Mouse (Mus musculus) stomach, embryonic 15.5 days (tissue): Measurements from ENCODE around the gene Jmjd8. TPM values are rescaled to one million over a fixed set of nuclear protein-coding genes. Genes with fewer than 3 reads are reported as not detected.

Source experiments
- ATAC-seq: fragments of 200-750 bp; cut with Nextera tagmentation; 2 replicates; pipeline ENCODE4 v1.8.0; 2017; ENCODE audit warnings: low read depth, moderate number of reproducible peaks, moderate TSS enrichment; ENCODE audit not compliant: insufficient read depth, low FRiP score
- H3K27ac ChIP-seq: fragments of 300-500 bp; sonication (generic); 2 replicates; pipeline ENCODE4 v1.5.1; 2015; ENCODE audit warnings: mild to moderate bottlenecking, inconsistent platforms
- H3K27me3 ChIP-seq: fragments of 300-500 bp; sonication (generic); replicated peaks from 2 replicates; pipeline ENCODE4 v1.6.1; 2015; ENCODE audit warnings: inconsistent platforms
- H3K36me3 ChIP-seq: fragments of 300-500 bp; sonication (generic); 2 replicates; pipeline ENCODE4 v1.6.1; 2015; ENCODE audit warnings: inconsistent platforms
- H3K4me1 ChIP-seq: fragments of 300-500 bp; sonication (generic); 2 replicates; pipeline ENCODE4 v1.6.1; 2015; ENCODE audit warnings: inconsistent platforms
- H3K4me2 ChIP-seq: fragments of 300-500 bp; sonication (generic); 2 replicates; pipeline ENCODE4 v1.6.1; 2015; ENCODE audit warnings: mild to moderate bottlenecking, inconsistent platforms
- H3K4me3 ChIP-seq: fragments of 300-500 bp; sonication (generic); replicated peaks from 2 replicates; pipeline ENCODE4 v1.5.1; 2015; ENCODE audit warnings: inconsistent platforms
- H3K9ac ChIP-seq: fragments of 300-500 bp; sonication (generic); 2 replicates; pipeline ENCODE4 v1.6.1; 2015; ENCODE audit warnings: inconsistent platforms
- H3K9me3 ChIP-seq: fragments of 300-500 bp; sonication (generic); 2 replicates; pipeline ENCODE4 v1.6.1; 2016; ENCODE audit warnings: inconsistent platforms
- whole genome bisulfite sequencing: fragments of 180-500 bp; shearing (Covaris S2); methylation state at CpG from one replicate; pipeline ENCODE4 v1.1.7; 2015; 5-methylcytosine and 5-hydroxymethylcytosine counted together
- polyA plus RNA-seq: library from polyadenylated mRNA; unstranded; fragments of >200 nt; fragmentation: Nextera tagmentation; extraction: Ambion mirVana; gene quantifications from 2 replicates; pipeline ENCODE4 v1.2.1, GENCODE M21; 2015

Jmjd8 gene
- polyA plus RNA-seq = 50.5 and 54.6 TPM in 2 replicates

GRCm38 (mm10) chr17:25828712-25829557 lies at the start of gene Jmjd8:
Jmjd8 (plus strand) TSS chr17:25828867.
- Histone ChIP-seq H3K9me3 (no peaks in the 10 kb centered on the region), H3K4me1 (peaks cover 61% of the 10 kb centered on the region), H3K27me3 (no peaks in the 10 kb centered on the region), H3K36me3 (peaks cover 19% of the 10 kb centered on the region), H3K27ac (peak within 1 kb of the TSS; percentile 91), H3K4me2 (peak within 1 kb of the TSS; percentile 75), H3K4me3 (peak within 1 kb of the TSS; percentile 61), H3K9ac (peak within 1 kb of the TSS; percentile 60; the same call in 1 of the 2 replicates)
- ATAC-seq = peak; percentile 28
- WGBS = under 1% methylated on average over 32 of the region's 32 CpGs

- H3K27me3 ChIP-seq = no peaks in the 10 kb centered on the region
- no peaks in the 10 kb centered on the region for H3K9me3 ChIP-seq
- ATAC-seq = no peak
- no peak overlapping the region for H3K27ac ChIP-seq
- H3K4me3 ChIP-seq = no peak overlapping the region
- WGBS = 75% methylated on average over 6 of the region's 6 CpGs
- peaks cover 25% of the 10 kb centered on the region for H3K4me1 ChIP-seq
- H3K4me2 ChIP-seq = no peak overlapping the region
- peaks cover 26% of the 10 kb centered on the region for H3K36me3 ChIP-seq
- no peak overlapping the region for H3K9ac ChIP-seq
Observed at GRCm38 (mm10) chr17:25781339-25781738, 47.3 kb upstream of the Jmjd8 start.

- Histone ChIP-seq H3K9me3 (no peaks in the 10 kb centered on the region), H3K36me3 (peaks cover 26% of the 10 kb centered on the region), H3K4me3 (no peak overlapping the region), H3K27me3 (no peaks in the 10 kb centered on the region), H3K9ac (no peak overlapping the region), H3K27ac (no peak overlapping the region), H3K4me1 (peaks cover 25% of the 10 kb centered on the region), H3K4me2 (no peak overlapping the region)
- no peak for ATAC-seq
- 72% methylated on average over 7 of the region's 7 CpGs for WGBS
Observed at GRCm38 (mm10) chr17:25783086-25783485, 45.6 kb upstream of the Jmjd8 start.

GRCm38 (mm10) chr17:25783861-25784574 lies 44.6 kb upstream of the Jmjd8 start:
- peak overlapping the region; percentile 86 for H3K4me2 ChIP-seq
- H3K9me3 ChIP-seq = no peaks in the 10 kb centered on the region
- 73% methylated on average over 15 of the region's 15 CpGs for WGBS
- peak overlapping the region; percentile 60; the same call in 1 of the 2 replicates for H3K9ac ChIP-seq
- H3K27ac ChIP-seq = no peak overlapping the region
- peaks cover 25% of the 10 kb centered on the region for H3K4me1 ChIP-seq
- H3K27me3 ChIP-seq = no peaks in the 10 kb centered on the region
- H3K4me3 ChIP-seq = peak overlapping the region; percentile 82
- no peak for ATAC-seq
- peaks cover 26% of the 10 kb centered on the region for H3K36me3 ChIP-seq

- peak; percentile 86 for ATAC-seq
- H3K9ac ChIP-seq = peak within 1 kb of the TSS; percentile 60
Observed at GRCm38 (mm10) chr17:25785281-25785745, 43.4 kb upstream of the Jmjd8 start, which contains the start of gene Haghl. Haghl (minus strand) TSS chr17:25785673.

GRCm38 (mm10) chr17:25786280-25786679 lies 42.4 kb upstream of the Jmjd8 start, which contains the start of gene Ccdc78:
Ccdc78 (plus strand) TSS chr17:25786580.
- ATAC-seq = no peak
- WGBS = 82% methylated on average over 3 of the region's 3 CpGs
- Histone ChIP-seq H3K27me3 (no peaks in the 10 kb centered on the region), H3K27ac (peak within 1 kb of the TSS; percentile 92), H3K4me3 (peak within 1 kb of the TSS; percentile 82), H3K4me1 (peaks cover 32% of the 10 kb centered on the region), H3K9ac (peak within 1 kb of the TSS; percentile 60), H3K4me2 (peak within 1 kb of the TSS; percentile 86), H3K9me3 (no peaks in the 10 kb centered on the region), H3K36me3 (peaks cover 16% of the 10 kb centered on the region)

More at GRCm38 (mm10) chr17:25785281-25785745, 43.4 kb upstream of the Jmjd8 start, which contains the start of gene Haghl:
- H3K27ac ChIP-seq = peak within 1 kb of the TSS; percentile 92
- peaks cover 25% of the 10 kb centered on the region for H3K4me1 ChIP-seq
- peak within 1 kb of the TSS; percentile 86 for H3K4me2 ChIP-seq
- H3K9me3 ChIP-seq = no peaks in the 10 kb centered on the region
- peak within 1 kb of the TSS; percentile 82 for H3K4me3 ChIP-seq
- H3K36me3 ChIP-seq = peaks cover 25% of the 10 kb centered on the region
- WGBS = under 1% methylated on average over 23 of the region's 23 CpGs
- H3K27me3 ChIP-seq = no peaks in the 10 kb centered on the region

- Histone ChIP-seq H3K9me3 (no peaks in the 10 kb centered on the region), H3K4me1 (peaks cover 37% of the 10 kb centered on the region), H3K27me3 (no peaks in the 10 kb centered on the region), H3K4me3 (no peak overlapping the region), H3K4me2 (no peak overlapping the region), H3K9ac (no peak overlapping the region), H3K36me3 (peaks cover 10% of the 10 kb centered on the region), H3K27ac (no peak overlapping the region)
- ATAC-seq = no peak
- WGBS = 90% methylated on average over 9 of the region's 9 CpGs
Observed at GRCm38 (mm10) chr17:25786781-25787504, 41.7 kb upstream of the Jmjd8 start.

- WGBS = 25% methylated on average over 19 of the region's 19 CpGs
- Histone ChIP-seq H3K4me3 (peak overlapping the region; percentile 74), H3K4me1 (peaks cover 34% of the 10 kb centered on the region), H3K27me3 (no peaks in the 10 kb centered on the region), H3K9ac (peak overlapping the region; percentile 33), H3K36me3 (no peaks in the 10 kb centered on the region), H3K27ac (peak overlapping the region; percentile 95), H3K9me3 (no peaks in the 10 kb centered on the region), H3K4me2 (peak overlapping the region; percentile 79)
- ATAC-seq = 0 out of 2 replicates have a peak, but pooled peaks have one; percentile 4
Observed at GRCm38 (mm10) chr17:25791320-25791842, 37.3 kb upstream of the Jmjd8 start.

- H3K4me1 ChIP-seq = peaks cover 36% of the 10 kb centered on the region
- peak; percentile 52 for ATAC-seq
- peak overlapping the region; percentile 95 for H3K27ac ChIP-seq
- peak overlapping the region; percentile 33 for H3K9ac ChIP-seq
- peak overlapping the region; percentile 79 for H3K4me2 ChIP-seq
- under 1% methylated on average over 45 of the region's 45 CpGs for WGBS
- no peaks in the 10 kb centered on the region for H3K27me3 ChIP-seq
- no peaks in the 10 kb centered on the region for H3K36me3 ChIP-seq
- H3K4me3 ChIP-seq = peak overlapping the region; percentile 74
- no peaks in the 10 kb centered on the region for H3K9me3 ChIP-seq
Observed at GRCm38 (mm10) chr17:25791843-25792527, 36.7 kb upstream of the Jmjd8 start.

GRCm38 (mm10) chr17:25792615-25793014 lies 36.1 kb upstream of the Jmjd8 start, which contains the start of gene Fam173a:
Fam173a (minus strand) TSS chr17:25792901.
- Histone ChIP-seq H3K4me3 (peak within 1 kb of the TSS; percentile 74), H3K4me2 (peak within 1 kb of the TSS; percentile 79), H3K27ac (peak within 1 kb of the TSS; percentile 95), H3K4me1 (peaks cover 36% of the 10 kb centered on the region), H3K36me3 (no peaks in the 10 kb centered on the region), H3K9ac (peak within 1 kb of the TSS; percentile 33), H3K9me3 (no peaks in the 10 kb centered on the region), H3K27me3 (no peaks in the 10 kb centered on the region)
- WGBS = under 1% methylated on average over 14 of the region's 14 CpGs
- ATAC-seq = peak; percentile 59
